Mouse (Mus musculus) liver (tissue): ENCODE data around the gene Mycbp2.

Experiments
- DNase-seq: peaks from one replicate; pipeline ENCODE4 v3.0.0-alpha.2; 2020; ENCODE audit warnings: mixed read lengths

The Mycbp2 gene

GRCm38 (mm10) chr14:103346729-103347505 is at the start of gene Mycbp2:
Gene Mycbp2 (minus strand): TSS chr14:103346814.
- DNase-seq: peak; percentile 99

- no peak for DNase-seq
Measured at GRCm38 (mm10) chr14:103392391-103392790, 45.8 kb upstream of the Mycbp2 start.

- no peak for DNase-seq
Measured at GRCm38 (mm10) chr14:103387431-103387830, 40.8 kb upstream of the Mycbp2 start.

- DNase-seq: no peak
Measured at GRCm38 (mm10) chr14:103386871-103387270, 40.3 kb upstream of the Mycbp2 start.

- DNase-seq: no peak
Measured at GRCm38 (mm10) chr14:103385084-103385610, 38.5 kb upstream of the Mycbp2 start.

- no peak for DNase-seq
Measured at GRCm38 (mm10) chr14:103378703-103379102, 32.1 kb upstream of the Mycbp2 start.

GRCm38 (mm10) chr14:103376765-103377164 is 30.2 kb upstream of the Mycbp2 start:
- no peak for DNase-seq

GRCm38 (mm10) chr14:103375523-103375922 is 28.9 kb upstream of the Mycbp2 start:
- no peak for DNase-seq

- no peak for DNase-seq
Measured at GRCm38 (mm10) chr14:103363199-103363598, 16.6 kb upstream of the Mycbp2 start.

- DNase-seq: no peak
Measured at GRCm38 (mm10) chr14:103356066-103356465, 9.5 kb upstream of the Mycbp2 start.

GRCm38 (mm10) chr14:103354396-103355352 is 8.1 kb upstream of the Mycbp2 start:
- DNase-seq: no peak

GRCm38 (mm10) chr14:103345858-103346728 is 521 bp downstream of the Mycbp2 start:
- peak; percentile 72 for DNase-seq

GRCm38 (mm10) chr14:103345486-103345857 is 1.1 kb downstream of the Mycbp2 start:
- no peak for DNase-seq

GRCm38 (mm10) chr14:103345011-103345410 is 1.6 kb downstream of the Mycbp2 start:
- no peak for DNase-seq

- no peak for DNase-seq
Measured at GRCm38 (mm10) chr14:103343791-103344190, 2.8 kb downstream of the Mycbp2 start.

GRCm38 (mm10) chr14:103341385-103342294 is 5.0 kb downstream of the Mycbp2 start:
- DNase-seq: no peak

- DNase-seq: no peak
Measured at GRCm38 (mm10) chr14:103312926-103313325, 33.7 kb downstream of the Mycbp2 start.

- no peak for DNase-seq
Measured at GRCm38 (mm10) chr14:103296227-103296626, 50.4 kb downstream of the Mycbp2 start.

GRCm38 (mm10) chr14:103286650-103287049 is 60.0 kb downstream of the Mycbp2 start:
- DNase-seq: no peak

- peak; percentile 70 for DNase-seq
Measured at GRCm38 (mm10) chr14:103276667-103277066, 69.9 kb downstream of the Mycbp2 start.

GRCm38 (mm10) chr14:103260437-103260836 is 86.2 kb downstream of the Mycbp2 start:
- DNase-seq: no peak
